Mouse (Mus musculus) liver, embryonic 12.5 days (tissue): ENCODE measurements around the gene Prph2. TPM values are rescaled to one million over a fixed set of nuclear protein-coding genes. Genes with fewer than 3 reads are reported as not detected.

Experiments used
- ATAC-seq: fragments of 200-750 bp; cut with Nextera tagmentation; 2 replicates; pipeline ENCODE4 v1.8.0; 2017; ENCODE audit warnings: moderate number of reproducible peaks, mild to moderate bottlenecking, moderate library complexity
- H3K27ac ChIP-seq: fragments of 300-500 bp; sonication (generic); 2 replicates; pipeline ENCODE4 v1.5.1; 2016; ENCODE audit warnings: mild to moderate bottlenecking
- H3K27me3 ChIP-seq: fragments of 300-500 bp; sonication (generic); replicated peaks from 2 replicates; pipeline ENCODE4 v1.6.1; 2016; ENCODE audit warnings: mild to moderate bottlenecking, moderate library complexity
- H3K36me3 ChIP-seq: fragments of 300-500 bp; sonication (generic); 2 replicates; pipeline ENCODE4 v1.6.1; 2016; ENCODE audit warnings: mild to moderate bottlenecking, moderate library complexity
- H3K4me1 ChIP-seq: fragments of 300-500 bp; sonication (generic); 2 replicates; pipeline ENCODE4 v1.6.1; 2016
- H3K4me2 ChIP-seq: fragments of 300-500 bp; sonication (generic); 2 replicates; pipeline ENCODE4 v1.6.1; 2016; ENCODE audit warnings: mild to moderate bottlenecking, moderate library complexity
- H3K4me3 ChIP-seq: fragments of 300-500 bp; sonication (generic); 2 replicates; pipeline ENCODE4 v1.5.1; 2016; ENCODE audit warnings: mild to moderate bottlenecking, moderate library complexity
- H3K9ac ChIP-seq: fragments of 300-500 bp; sonication (generic); 2 replicates; pipeline ENCODE4 v1.6.1; 2016; ENCODE audit warnings: mild to moderate bottlenecking, moderate library complexity
- H3K9me3 ChIP-seq: fragments of 300-500 bp; sonication (generic); replicated peaks from 2 replicates; pipeline ENCODE4 v1.6.1; 2016; ENCODE audit warnings: mild to moderate bottlenecking, moderate library complexity
- WGBS: fragments of 180-500 bp; shearing (Covaris S2); methylation state at CpG from one replicate; pipeline ENCODE4 v1.1.7; 2016; ENCODE audit not compliant: insufficient replicate concordance; 5-methylcytosine and 5-hydroxymethylcytosine counted together
- polyA plus RNA-seq: library from polyadenylated mRNA; unstranded; fragments of >200 nt; fragmentation: Nextera tagmentation; extraction: Ambion mirVana; gene quantifications from 2 replicates; pipeline ENCODE4 v1.2.1, GENCODE M21; 2016

Prph2 gene
- polyA plus RNA-seq, 1 experiment from 2014 or later = not detected

DNA sequence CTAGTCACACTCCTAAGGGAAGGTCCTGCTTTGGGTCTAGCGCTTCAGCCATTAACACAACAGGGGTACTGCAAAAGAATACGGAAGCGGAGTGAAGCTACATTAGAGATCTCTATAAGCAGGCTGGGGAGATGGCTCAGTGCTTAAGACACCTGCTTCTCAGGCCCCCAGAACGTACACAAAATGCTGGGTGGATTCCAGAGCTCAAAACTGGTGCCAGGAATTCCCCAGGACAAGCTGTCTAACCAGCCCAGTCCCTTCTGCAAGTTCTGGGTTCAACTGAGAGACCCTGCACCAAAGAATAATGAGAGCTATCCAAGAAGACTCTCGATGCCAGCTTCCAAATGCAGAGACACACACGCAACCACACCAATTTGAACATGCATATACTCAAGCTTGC, 28.5 kb upstream of the Prph2 start:
- Histone ChIP-seq H3K9me3 (no peaks in the 10 kb centered on the region), H3K4me2 (no peak overlapping the region), H3K4me1 (peaks cover 55% of the 10 kb centered on the region), H3K9ac (no peak overlapping the region), H3K4me3 (no peak overlapping the region), H3K27me3 (no peaks in the 10 kb centered on the region), H3K27ac (no peak overlapping the region), H3K36me3 (no peaks in the 10 kb centered on the region)
- no peak for ATAC-seq
- WGBS = 82% methylated on average over 6 of the region's 6 CpGs

DNA sequence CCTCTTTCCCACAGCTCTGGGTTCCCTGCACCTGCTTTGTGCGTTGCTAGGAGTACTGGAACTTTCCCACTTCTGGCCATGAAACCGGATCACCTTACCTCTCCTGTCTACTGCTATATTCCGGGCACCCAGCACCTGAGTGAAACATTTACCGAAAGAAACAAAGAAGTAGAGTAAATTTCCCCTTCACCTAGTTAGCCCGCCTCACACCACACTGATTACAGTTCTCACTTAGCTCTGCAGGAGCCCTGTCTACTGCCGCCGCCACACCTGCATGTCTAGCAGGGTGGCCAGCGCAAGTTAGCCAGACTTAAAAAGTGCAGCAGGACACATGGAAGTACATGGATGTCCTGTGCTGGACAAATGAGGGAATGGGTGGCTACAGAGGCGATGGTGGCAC, 27.2 kb upstream of the Prph2 start:
- no peaks in the 10 kb centered on the region for H3K9me3 ChIP-seq
- 78% methylated on average over 9 of the region's 9 CpGs for WGBS
- no peaks in the 10 kb centered on the region for H3K27me3 ChIP-seq
- no peak overlapping the region for H3K4me3 ChIP-seq
- H3K4me1 ChIP-seq = peaks cover 66% of the 10 kb centered on the region
- H3K36me3 ChIP-seq = no peaks in the 10 kb centered on the region
- no peak overlapping the region for H3K27ac ChIP-seq
- H3K9ac ChIP-seq = no peak overlapping the region
- ATAC-seq = no peak
- no peak overlapping the region for H3K4me2 ChIP-seq

DNA sequence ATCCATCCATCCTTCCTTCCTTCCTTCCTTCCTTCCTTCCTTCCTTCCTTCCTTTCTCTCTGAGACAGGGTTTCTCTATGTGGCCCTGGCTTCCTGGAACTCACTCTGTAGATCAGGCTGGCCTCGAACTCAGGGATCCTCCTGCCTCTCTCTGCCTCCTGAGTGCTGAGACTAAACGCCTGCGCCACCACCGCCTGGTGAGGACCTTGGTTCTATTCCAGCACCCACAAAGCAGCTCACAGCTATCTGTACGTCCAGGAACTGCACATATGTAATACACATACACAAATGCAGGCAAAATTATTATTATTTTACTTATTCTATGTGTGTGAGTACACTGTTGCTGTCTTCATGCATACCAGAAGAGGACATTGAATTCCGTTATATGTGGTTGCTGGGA, 25.5 kb upstream of the Prph2 start:
- no peak for ATAC-seq
- Histone ChIP-seq H3K4me1 (peaks cover 73% of the 10 kb centered on the region), H3K9ac (no peak overlapping the region), H3K27me3 (no peaks in the 10 kb centered on the region), H3K4me3 (no peak overlapping the region), H3K4me2 (peak overlapping the region; percentile 66; the same call in 1 of the 2 replicates), H3K36me3 (no peaks in the 10 kb centered on the region), H3K9me3 (no peaks in the 10 kb centered on the region), H3K27ac (no peak overlapping the region)
- WGBS = 69% methylated on average over 6 of the region's 6 CpGs

- no peaks in the 10 kb centered on the region for H3K27me3 ChIP-seq
- no peaks in the 10 kb centered on the region for H3K9me3 ChIP-seq
- 30% methylated on average over 11 of the region's 11 CpGs for WGBS
- no peaks in the 10 kb centered on the region for H3K36me3 ChIP-seq
- peak overlapping the region; percentile 79 for H3K27ac ChIP-seq
- peak overlapping the region; percentile 45 for H3K9ac ChIP-seq
- ATAC-seq = no peak
- peak overlapping the region; percentile 31; the same call in 1 of the 2 replicates for H3K4me3 ChIP-seq
- peak overlapping the region; percentile 66 for H3K4me2 ChIP-seq
- peaks cover 68% of the 10 kb centered on the region for H3K4me1 ChIP-seq
Measured at GRCm38 (mm10) chr17:46885218-46885909, 24.9 kb upstream of the Prph2 start.

DNA sequence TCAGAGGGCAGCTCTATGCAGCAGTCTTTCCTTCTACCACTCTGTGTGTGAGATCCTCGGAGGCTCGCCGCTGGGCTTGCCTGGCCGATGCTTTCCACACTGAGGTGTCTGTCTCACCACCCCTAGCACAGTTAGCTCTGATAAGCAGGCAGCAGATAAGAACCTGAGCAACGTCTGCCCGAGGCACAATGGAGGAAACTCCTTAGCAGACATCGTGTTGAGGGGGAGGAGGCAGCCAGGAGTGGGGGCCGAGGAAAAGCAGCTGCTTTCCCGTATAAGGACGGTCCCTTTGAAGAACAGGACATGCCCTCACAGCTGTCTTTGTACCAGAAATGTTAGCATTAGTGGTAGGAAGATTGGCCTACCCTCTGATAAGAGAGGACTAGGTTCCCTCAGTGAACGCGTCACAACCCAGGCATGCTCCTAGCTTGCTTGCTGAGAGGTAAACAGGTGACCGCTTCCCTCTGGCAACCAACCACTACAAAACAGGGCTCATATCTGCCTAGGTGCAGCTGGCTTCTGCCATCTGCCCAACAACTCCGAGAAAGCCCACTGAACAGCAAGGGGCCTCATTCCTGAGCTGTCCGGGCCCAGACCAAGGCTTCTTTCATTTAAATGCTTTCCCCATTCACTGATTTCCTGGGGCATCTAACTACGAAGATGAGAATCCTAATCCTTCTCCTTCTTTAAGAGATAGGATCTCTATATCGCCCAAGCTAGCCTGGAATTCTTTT, 24.2 kb upstream of the Prph2 start:
- peak overlapping the region; percentile 79 for H3K27ac ChIP-seq
- peak overlapping the region; percentile 66 for H3K4me2 ChIP-seq
- H3K4me3 ChIP-seq = peak overlapping the region; percentile 31; the same call in 1 of the 2 replicates
- H3K4me1 ChIP-seq = peaks cover 70% of the 10 kb centered on the region
- H3K9ac ChIP-seq = peak overlapping the region; percentile 45
- H3K36me3 ChIP-seq = no peaks in the 10 kb centered on the region
- H3K9me3 ChIP-seq = no peaks in the 10 kb centered on the region
- peak; percentile 40 for ATAC-seq
- WGBS = 12% methylated on average over 17 of the region's 17 CpGs
- H3K27me3 ChIP-seq = no peaks in the 10 kb centered on the region

DNA sequence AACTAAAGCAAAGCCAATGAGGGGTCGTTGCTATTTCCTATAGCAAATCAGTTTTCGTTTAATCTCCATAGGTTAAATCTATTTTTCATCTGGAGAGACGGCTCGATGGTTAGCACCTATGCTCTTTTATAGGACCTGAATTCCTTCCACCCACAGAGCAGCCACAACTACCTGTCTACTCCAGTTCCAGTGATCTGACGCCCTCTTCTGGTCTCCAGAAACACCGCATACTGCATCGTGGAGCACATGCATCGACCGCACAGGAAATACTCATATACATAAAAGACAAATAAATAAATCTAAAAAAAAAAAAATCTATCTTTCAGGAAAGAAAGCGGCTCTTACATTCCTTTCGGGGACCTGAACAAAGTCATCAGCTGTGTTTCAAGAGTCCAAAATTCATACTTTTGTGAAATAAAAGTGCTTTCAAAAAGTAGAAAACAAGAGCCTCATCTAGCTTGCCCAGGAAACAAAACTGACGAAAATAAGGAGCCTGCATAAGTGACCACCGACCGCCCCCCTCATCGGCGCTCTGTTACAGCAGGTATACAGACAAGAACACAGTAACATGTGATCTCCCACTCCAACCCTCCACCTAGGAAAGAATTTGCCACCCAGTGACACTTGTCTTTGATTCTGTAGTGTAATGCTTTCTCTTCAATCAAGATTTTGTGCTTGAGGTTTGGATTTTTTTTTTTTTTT, 21.6 kb upstream of the Prph2 start:
- peaks cover 16% of the 10 kb centered on the region for H3K36me3 ChIP-seq
- no peaks in the 10 kb centered on the region for H3K9me3 ChIP-seq
- peak overlapping the region; percentile 93; the same call in 1 of the 2 replicates for H3K27ac ChIP-seq
- no peaks in the 10 kb centered on the region for H3K27me3 ChIP-seq
- 19% methylated on average over 16 of the region's 16 CpGs for WGBS
- peaks cover 79% of the 10 kb centered on the region for H3K4me1 ChIP-seq
- peak overlapping the region; percentile 88 for H3K4me3 ChIP-seq
- ATAC-seq = no peak
- H3K4me2 ChIP-seq = peak overlapping the region; percentile 99
- peak overlapping the region; percentile 80 for H3K9ac ChIP-seq

- 2% methylated on average over 43 of the region's 44 CpGs for WGBS
- peak overlapping the region; percentile 80 for H3K9ac ChIP-seq
- peaks cover 20% of the 10 kb centered on the region for H3K36me3 ChIP-seq
- peak overlapping the region; percentile 88 for H3K4me3 ChIP-seq
- H3K27ac ChIP-seq = peak overlapping the region; percentile 93
- H3K9me3 ChIP-seq = no peaks in the 10 kb centered on the region
- peak overlapping the region; percentile 99 for H3K4me2 ChIP-seq
- H3K4me1 ChIP-seq = peaks cover 75% of the 10 kb centered on the region
- no peaks in the 10 kb centered on the region for H3K27me3 ChIP-seq
- ATAC-seq = peak; percentile 11
Measured at GRCm38 (mm10) chr17:46889450-46890084, 20.7 kb upstream of the Prph2 start.

DNA sequence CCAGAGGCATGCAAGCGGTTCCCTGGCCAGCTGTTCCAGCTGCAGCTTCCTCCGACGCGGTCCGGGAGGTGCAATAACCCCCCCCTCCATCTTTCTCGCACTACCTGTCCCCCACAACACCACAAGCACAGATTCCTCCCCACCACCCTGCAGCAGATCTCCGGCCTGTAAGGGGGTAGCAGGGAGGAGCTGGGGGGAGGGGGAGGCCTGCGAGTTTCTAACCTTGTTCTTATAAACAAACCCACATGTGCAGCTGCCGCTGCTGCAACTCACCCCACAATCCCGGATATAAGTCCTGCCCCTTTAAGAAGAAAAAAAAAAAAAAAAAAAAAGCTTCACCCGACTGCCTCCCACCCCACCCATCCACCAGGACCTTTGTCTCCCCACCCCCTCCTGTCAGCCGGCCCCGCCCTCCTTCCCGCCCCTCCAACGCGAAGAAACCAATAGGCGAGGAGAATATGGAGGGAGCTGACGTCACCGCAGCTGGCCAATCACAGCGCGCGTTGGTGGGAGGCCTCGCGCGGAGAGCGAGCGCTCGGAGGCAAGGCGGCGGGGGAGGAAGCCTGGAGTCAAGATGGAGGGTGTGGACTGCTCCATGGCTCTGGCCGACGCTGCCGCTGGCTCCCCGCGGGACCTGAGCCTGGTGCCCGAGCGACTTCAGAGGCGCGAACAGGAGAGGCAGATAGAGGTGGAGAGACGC, 20.0 kb upstream of the Prph2 start, which contains the start of gene Tbcc:
Gene Tbcc, plus strand, starts transcription at position 569 of the 700 bp plus-strand sequence.
- H3K4me1 ChIP-seq = peaks cover 68% of the 10 kb centered on the region

DNA sequence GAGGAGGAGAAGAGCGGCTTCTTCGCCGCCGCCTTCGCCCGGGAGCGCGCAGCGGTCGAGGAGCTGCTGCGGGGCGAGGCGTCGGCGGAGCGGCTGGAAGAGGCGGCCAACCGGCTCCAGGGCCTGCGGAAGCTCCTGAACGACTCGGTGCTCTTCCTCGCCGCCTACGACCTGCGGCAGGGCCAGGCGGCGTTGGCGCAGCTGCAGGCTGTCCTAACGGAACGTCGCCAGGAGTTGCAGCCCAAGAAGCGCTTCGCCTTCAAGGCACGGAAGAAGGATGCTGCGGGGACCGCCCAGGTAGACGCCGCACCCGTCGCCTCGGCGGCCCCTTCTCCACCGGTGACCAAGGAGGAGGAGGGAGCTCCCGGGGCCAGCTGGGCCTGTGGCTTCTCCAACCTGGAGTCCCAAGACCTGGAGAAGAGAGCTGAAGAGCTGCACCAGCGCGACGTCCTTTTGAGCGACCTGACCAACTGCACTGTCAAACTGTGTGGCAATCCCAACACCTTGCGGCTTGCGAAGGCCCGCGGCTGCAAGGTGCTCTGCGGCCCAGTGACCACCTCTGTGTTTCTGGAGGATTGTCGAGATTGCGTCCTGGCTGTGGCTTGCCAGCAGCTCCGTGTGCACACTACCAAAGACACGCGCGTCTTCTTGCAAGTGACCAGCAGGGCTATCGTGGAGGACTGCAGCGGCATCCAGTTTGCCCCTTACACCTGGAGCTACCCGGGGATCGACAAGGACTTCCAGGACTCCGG, 19.2 kb upstream of the Prph2 start:
- Histone ChIP-seq H3K27me3 (no peaks in the 10 kb centered on the region), H3K4me2 (peak overlapping the region; percentile 96), H3K4me1 (peaks cover 60% of the 10 kb centered on the region), H3K27ac (peak overlapping the region; percentile 86), H3K9ac (peak overlapping the region; percentile 91), H3K4me3 (peak overlapping the region; percentile 88), H3K9me3 (no peaks in the 10 kb centered on the region), H3K36me3 (peaks cover 20% of the 10 kb centered on the region)
- 5% methylated on average over 64 of the region's 64 CpGs for WGBS
- peak; percentile 35 for ATAC-seq

More for the DNA sequence above, 20.0 kb upstream of the Prph2 start, which contains the start of gene Tbcc:
- peak; percentile 90 for ATAC-seq
- Histone ChIP-seq H3K4me3 (peak within 1 kb of the TSS; percentile 88), H3K36me3 (peaks cover 20% of the 10 kb centered on the region), H3K4me2 (peak within 1 kb of the TSS; percentile 99), H3K27me3 (no peaks in the 10 kb centered on the region), H3K27ac (peak within 1 kb of the TSS; percentile 93), H3K9ac (peak within 1 kb of the TSS; percentile 91), H3K9me3 (no peaks in the 10 kb centered on the region)
- WGBS = under 1% methylated on average over 40 of the region's 40 CpGs

GRCm38 (mm10) chr17:46895426-46895825, 14.8 kb upstream of the Prph2 start:
- Histone ChIP-seq H3K9me3 (0 out of 2 replicates have a peak, but pooled peaks cover 2% of the 10 kb centered on the region), H3K9ac (no peak overlapping the region), H3K4me2 (no peak overlapping the region), H3K27ac (no peak overlapping the region), H3K4me1 (peaks cover 32% of the 10 kb centered on the region), H3K27me3 (0 out of 2 replicates have a peak, but pooled peaks cover 7% of the 10 kb centered on the region), H3K4me3 (no peak overlapping the region), H3K36me3 (peaks cover 20% of the 10 kb centered on the region)
- ATAC-seq = no peak
- 81% methylated on average over 9 of the region's 9 CpGs for WGBS
